Mouse (Mus musculus) forebrain, embryonic 14.5 days (tissue): ENCODE results near the gene Sac3d1. TPM values are rescaled to one million over a fixed set of nuclear protein-coding genes. Genes with fewer than 3 reads are reported as not detected.

Experiments used
- ATAC-seq: fragments of 200-750 bp; cut with Nextera tagmentation; 2 replicates; pipeline ENCODE4 v1.8.0; 2017; ENCODE audit warnings: mild to moderate bottlenecking, moderate library complexity
- DNase-seq: peaks from one replicate; pipeline ENCODE4 v3.0.0-alpha.2; 2015; ENCODE audit warnings: low spot score
- H3K27ac ChIP-seq: fragments of 300-500 bp; sonication (generic); 2 replicates; pipeline ENCODE4 v1.5.1; 2014; ENCODE audit warnings: low read depth, mild to moderate bottlenecking, control low read depth, low read length, moderate library complexity
- H3K27me3 ChIP-seq: fragments of 300-500 bp; sonication (generic); replicated peaks from 2 replicates; pipeline ENCODE4 v1.6.1; 2014; ENCODE audit warnings: low read length, control low read depth, mixed read lengths; ENCODE audit not compliant: control insufficient read depth, insufficient read depth
- H3K36me3 ChIP-seq: fragments of 300-500 bp; sonication (generic); 2 replicates; pipeline ENCODE4 v1.6.1; 2014; ENCODE audit warnings: low read length, control low read depth; ENCODE audit not compliant: control insufficient read depth, insufficient read depth
- H3K4me1 ChIP-seq: fragments of 300-500 bp; sonication (generic); 2 replicates; pipeline ENCODE4 v1.6.1; 2014; ENCODE audit warnings: antibody characterized with exemption, low read length, control low read depth; ENCODE audit not compliant: control insufficient read depth, insufficient read depth
- H3K4me2 ChIP-seq: fragments of 300-500 bp; sonication (generic); 2 replicates; pipeline ENCODE4 v1.6.1; 2014; ENCODE audit warnings: mild to moderate bottlenecking, control low read depth, low read length
- H3K4me3 ChIP-seq: fragments of 300-500 bp; sonication (generic); 2 replicates; pipeline ENCODE4 v1.5.1; 2014; ENCODE audit warnings: low read depth, low read length, control low read depth
- H3K9ac ChIP-seq: fragments of 300-500 bp; sonication (generic); 2 replicates; pipeline ENCODE4 v1.6.1; 2014; ENCODE audit warnings: mild to moderate bottlenecking, low read length, control low read depth, moderate library complexity
- H3K9me3 ChIP-seq: fragments of 300-500 bp; sonication (generic); replicated peaks from 2 replicates; pipeline ENCODE4 v1.6.1; 2016; ENCODE audit warnings: low read length, control low read depth, mixed read lengths; ENCODE audit not compliant: control insufficient read depth
- WGBS: fragments of 180-500 bp; shearing (Covaris S2); extraction: QIAGEN DNeasy Blood & Tissue Kit; methylation state at CpG from one replicate; pipeline ENCODE4 v1.1.7; 2014; 5-methylcytosine and 5-hydroxymethylcytosine counted together
- polyA plus RNA-seq: library from polyadenylated mRNA; unstranded; fragments of >200 nt; fragmentation: Nextera tagmentation; extraction: Ambion mirVana; gene quantifications from 2 replicates; pipeline ENCODE4 v1.2.1, GENCODE M21; 2014

The Sac3d1 gene
- polyA plus RNA-seq, 1 experiment from 2014 or later: 56.4 TPM

GRCm38 (mm10) chr19:6113116-6113515, 5.3 kb downstream of the Sac3d1 start:
- Histone ChIP-seq H3K27me3 (no peaks in the 10 kb centered on the region), H3K36me3 (peaks cover 40% of the 10 kb centered on the region), H3K4me3 (no peak overlapping the region), H3K4me2 (no peak overlapping the region), H3K9me3 (no peaks in the 10 kb centered on the region), H3K4me1 (peaks cover 9% of the 10 kb centered on the region), H3K9ac (no peak overlapping the region), H3K27ac (no peak overlapping the region)
- ATAC-seq (no peak), DNase-seq (no peak)
- 68% methylated on average over 6 of the region's 6 CpGs for WGBS

- WGBS: 91% methylated on average over 7 of the region's 7 CpGs
Observed at GRCm38 (mm10) chr19:6105586-6105985, 12.9 kb downstream of the Sac3d1 start, which contains the start of gene Naaladl1. Naaladl1 (plus strand) TSS chr19:6105782.

GRCm38 (mm10) chr19:6104476-6104875, 14.0 kb downstream of the Sac3d1 start:
- Histone ChIP-seq H3K4me2 (no peak overlapping the region), H3K36me3 (no peaks in the 10 kb centered on the region), H3K27ac (no peak overlapping the region), H3K4me3 (no peak overlapping the region), H3K9ac (no peak overlapping the region), H3K9me3 (no peaks in the 10 kb centered on the region), H3K27me3 (no peaks in the 10 kb centered on the region), H3K4me1 (no peaks in the 10 kb centered on the region)
- WGBS: 89% methylated on average over 4 of the region's 4 CpGs
- DNase-seq: no peak
- no peak for ATAC-seq

More at GRCm38 (mm10) chr19:6105586-6105985, 12.9 kb downstream of the Sac3d1 start, which contains the start of gene Naaladl1:
- no peak within 1 kb of the TSS for H3K4me3 ChIP-seq
- H3K9me3 ChIP-seq: no peaks in the 10 kb centered on the region
- no peak within 1 kb of the TSS for H3K4me2 ChIP-seq
- H3K4me1 ChIP-seq: no peaks in the 10 kb centered on the region
- no peaks in the 10 kb centered on the region for H3K27me3 ChIP-seq
- H3K9ac ChIP-seq: no peak within 1 kb of the TSS
- DNase-seq: no peak
- H3K27ac ChIP-seq: no peak within 1 kb of the TSS
- no peak for ATAC-seq
- no peaks in the 10 kb centered on the region for H3K36me3 ChIP-seq

GRCm38 (mm10) chr19:6102169-6102853, 16.1 kb downstream of the Sac3d1 start:
- H3K4me1 ChIP-seq: no peaks in the 10 kb centered on the region
- ATAC-seq (no peak), DNase-seq (no peak)
- no peaks in the 10 kb centered on the region for H3K27me3 ChIP-seq
- H3K27ac ChIP-seq: no peak overlapping the region
- H3K9me3 ChIP-seq: no peaks in the 10 kb centered on the region
- H3K9ac ChIP-seq: no peak overlapping the region
- no peaks in the 10 kb centered on the region for H3K36me3 ChIP-seq
- 79% methylated on average over 6 of the region's 6 CpGs for WGBS
- H3K4me3 ChIP-seq: no peak overlapping the region
- H3K4me2 ChIP-seq: no peak overlapping the region

- DNase-seq: no peak
- no peak overlapping the region for H3K4me2 ChIP-seq
- H3K36me3 ChIP-seq: no peaks in the 10 kb centered on the region
- no peaks in the 10 kb centered on the region for H3K4me1 ChIP-seq
- WGBS: 84% methylated on average over 6 of the region's 6 CpGs
- H3K9me3 ChIP-seq: no peaks in the 10 kb centered on the region
- H3K9ac ChIP-seq: no peak overlapping the region
- H3K27me3 ChIP-seq: no peaks in the 10 kb centered on the region
- H3K27ac ChIP-seq: no peak overlapping the region
- no peak overlapping the region for H3K4me3 ChIP-seq
- ATAC-seq: no peak
Observed at GRCm38 (mm10) chr19:6101186-6101585, 17.3 kb downstream of the Sac3d1 start.

GRCm38 (mm10) chr19:6097847-6098246, 20.6 kb downstream of the Sac3d1 start:
- H3K9ac ChIP-seq: no peak overlapping the region
- ATAC-seq (no peak), DNase-seq (no peak)
- no peaks in the 10 kb centered on the region for H3K9me3 ChIP-seq
- H3K4me1 ChIP-seq: no peaks in the 10 kb centered on the region
- 89% methylated on average over 3 of the region's 3 CpGs for WGBS
- no peak overlapping the region for H3K27ac ChIP-seq
- peaks cover 15% of the 10 kb centered on the region; the same call in 1 of the 2 replicates for H3K36me3 ChIP-seq
- no peaks in the 10 kb centered on the region for H3K27me3 ChIP-seq
- no peak overlapping the region for H3K4me3 ChIP-seq
- H3K4me2 ChIP-seq: no peak overlapping the region

- Histone ChIP-seq H3K4me2 (no peak within 1 kb of the TSS), H3K4me1 (no peaks in the 10 kb centered on the region), H3K9ac (no peak within 1 kb of the TSS), H3K27me3 (no peaks in the 10 kb centered on the region), H3K4me3 (no peak within 1 kb of the TSS), H3K9me3 (no peaks in the 10 kb centered on the region), H3K36me3 (peaks cover 44% of the 10 kb centered on the region), H3K27ac (no peak within 1 kb of the TSS)
- DNase-seq (no peak), ATAC-seq (no peak)
- WGBS: 93% methylated on average over 7 of the region's 7 CpGs
Observed at GRCm38 (mm10) chr19:6094119-6094518, 24.3 kb downstream of the Sac3d1 start, which contains the start of gene AC131692.1. AC131692.1 (plus strand) TSS chr19:6094419.

GRCm38 (mm10) chr19:6088841-6089240, 29.6 kb downstream of the Sac3d1 start:
- Histone ChIP-seq H3K4me3 (no peak overlapping the region), H3K9ac (no peak overlapping the region), H3K9me3 (no peaks in the 10 kb centered on the region), H3K27me3 (no peaks in the 10 kb centered on the region), H3K27ac (no peak overlapping the region), H3K4me2 (no peak overlapping the region), H3K36me3 (peaks cover 43% of the 10 kb centered on the region), H3K4me1 (peaks cover 7% of the 10 kb centered on the region; the same call in 1 of the 2 replicates)
- DNase-seq (no peak), ATAC-seq (no peak)
- WGBS: 96% methylated on average over 13 of the region's 13 CpGs

- Histone ChIP-seq H3K4me3 (peak overlapping the region; percentile 68), H3K9ac (peak overlapping the region; percentile 71), H3K4me2 (peak overlapping the region; percentile 88), H3K9me3 (no peaks in the 10 kb centered on the region), H3K27me3 (no peaks in the 10 kb centered on the region), H3K36me3 (peaks cover 43% of the 10 kb centered on the region), H3K27ac (no peak overlapping the region), H3K4me1 (peaks cover 8% of the 10 kb centered on the region; the same call in 1 of the 2 replicates)
- WGBS: under 1% methylated on average over 17 of the region's 17 CpGs
- DNase-seq (peak; percentile 80), ATAC-seq (peak; percentile 80)
Observed at GRCm38 (mm10) chr19:6085417-6085879, 33.0 kb downstream of the Sac3d1 start.
